Mouse (Mus musculus) forebrain, postnatal 0 days (tissue): ENCODE data around the gene Eef1a1. TPM values are rescaled to one million over a fixed set of nuclear protein-coding genes. Genes with fewer than 3 reads are reported as not detected.

Experiments
- ATAC-seq: fragments of 200-750 bp; cut with Nextera tagmentation; 2 replicates; pipeline ENCODE4 v1.8.0; 2017; ENCODE audit warnings: mild to moderate bottlenecking, moderate library complexity
- DNase-seq: peaks from one replicate; pipeline ENCODE4 v3.0.0-alpha.2; 2015
- H3K27ac ChIP-seq: fragments of 300-500 bp; sonication (generic); 2 replicates; pipeline ENCODE4 v1.5.1; 2014; ENCODE audit warnings: low read depth, mild to moderate bottlenecking, antibody characterized with exemption, low read length, moderate library complexity, mixed read lengths
- H3K27me3 ChIP-seq: fragments of 300-500 bp; sonication (generic); 2 replicates; pipeline ENCODE4 v1.6.1; 2014; ENCODE audit warnings: mild to moderate bottlenecking, low read length, mixed read lengths; ENCODE audit not compliant: insufficient read depth
- H3K36me3 ChIP-seq: fragments of 300-500 bp; sonication (generic); 2 replicates; pipeline ENCODE4 v1.6.1; 2014; ENCODE audit warnings: mild to moderate bottlenecking, moderate library complexity; ENCODE audit not compliant: insufficient read depth
- H3K4me1 ChIP-seq: fragments of 300-500 bp; sonication (generic); 2 replicates; pipeline ENCODE4 v1.6.1; 2014; ENCODE audit warnings: antibody characterized with exemption; ENCODE audit not compliant: insufficient read depth
- H3K4me2 ChIP-seq: fragments of 300-500 bp; sonication (generic); 2 replicates; pipeline ENCODE4 v1.6.1; 2014; ENCODE audit warnings: low read depth, mild to moderate bottlenecking, moderate library complexity
- H3K4me3 ChIP-seq: fragments of 300-500 bp; sonication (generic); 2 replicates; pipeline ENCODE4 v1.5.1; 2014; ENCODE audit warnings: low read depth, low read length, mixed read lengths
- H3K9ac ChIP-seq: fragments of 300-500 bp; sonication (generic); 2 replicates; pipeline ENCODE4 v1.6.1; 2014; ENCODE audit warnings: mild to moderate bottlenecking
- H3K9me3 ChIP-seq: fragments of 300-500 bp; sonication (generic); 2 replicates; pipeline ENCODE4 v1.6.1; 2016; ENCODE audit warnings: low read length
- CTCF ChIP-seq: sonication (generic); IDR thresholded peaks from 2 replicates; pipeline ENCODE4 v1.5.1; 2016; ENCODE audit warnings: antibody characterized with exemption, control low read depth, low read depth
- WGBS: fragments of 180-500 bp; shearing (Covaris S2); extraction: QIAGEN DNeasy Blood & Tissue Kit; methylation state at CpG from one replicate; pipeline ENCODE4 v1.1.7; 2014; 5-methylcytosine and 5-hydroxymethylcytosine counted together
- microRNA-seq, 2 experiments: library from miRNA; unstranded; fragments of <30 nt; microRNA quantifications; one replicate each; pipeline ENCODE4; 2016
- polyA plus RNA-seq: library from polyadenylated mRNA; unstranded; fragments of >200 nt; fragmentation: Nextera tagmentation; extraction: Ambion mirVana; gene quantifications from 2 replicates; pipeline ENCODE4 v1.2.1, GENCODE M21; 2015
- total RNA-seq: library from RNA; depleted of rRNA; stranded (reverse); fragments of >200 nt; gene quantifications from 2 replicates; pipeline ENCODE4 v1.2.3, GENCODE M21; 2014; rRNA removed

The Eef1a1 gene
- total and polyA plus RNA-seq, 2 experiments from 2014 or later = 2,982 to 9,311 TPM

DNA sequence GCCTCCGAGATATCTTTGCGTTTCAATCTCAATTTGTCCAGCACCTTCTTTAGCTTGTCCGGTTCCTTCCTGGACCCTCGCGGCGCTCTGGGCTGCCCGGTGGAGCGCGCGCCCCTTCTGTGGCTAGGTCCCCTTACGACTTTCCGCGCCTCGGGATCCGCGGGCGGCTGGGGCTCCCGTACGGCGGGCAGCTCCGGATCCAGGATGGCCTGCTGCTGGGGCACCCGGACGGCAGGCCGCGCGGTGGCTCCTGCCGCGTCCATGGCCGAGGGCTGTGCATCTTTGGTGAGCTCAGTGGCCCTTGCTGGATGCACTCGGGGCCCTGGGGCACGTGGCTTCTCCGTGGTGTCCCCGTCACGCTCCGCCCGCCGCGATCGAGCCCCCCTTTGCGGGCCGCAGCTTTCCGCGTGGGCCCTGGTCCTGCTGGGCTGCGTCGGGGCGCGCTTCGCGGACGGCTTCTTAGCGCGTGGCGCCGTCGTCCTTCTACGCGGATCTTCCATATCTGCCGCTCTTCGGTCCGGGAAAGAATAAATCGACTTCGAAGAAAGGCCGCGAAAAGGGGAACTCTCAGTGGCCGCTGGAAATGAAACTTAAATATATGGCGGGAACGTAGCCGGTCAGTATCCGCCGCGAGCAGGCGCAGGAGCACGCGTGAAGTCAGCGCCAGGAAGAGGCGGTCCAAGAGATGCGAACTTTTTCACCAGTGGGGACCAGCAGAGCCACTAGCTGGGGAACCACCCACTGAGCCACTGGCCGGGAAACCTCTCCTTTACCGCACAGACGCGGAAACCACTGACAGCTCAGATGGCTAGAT lies 46.2 kb downstream of the Eef1a1 start, which contains the start of gene Cgas:
Gene Cgas, minus strand, starts transcription at position 659 of the 814 bp plus-strand sequence.
- no peak within 1 kb of the TSS for H3K27ac ChIP-seq
- H3K4me1 ChIP-seq = 0 out of 2 replicates have a peak, but pooled peaks cover 3% of the 10 kb centered on the region
- peak within 1 kb of the TSS; percentile 28; the same call in 1 of the 2 replicates for H3K9ac ChIP-seq
- WGBS = 3% methylated on average over 81 of the region's 81 CpGs
- no peak for TF ChIP-seq CTCF
- H3K36me3 ChIP-seq = no peaks in the 10 kb centered on the region
- peak within 1 kb of the TSS; percentile 67 for H3K4me2 ChIP-seq
- peak; percentile 28 for DNase-seq
- peaks cover 60% of the 10 kb centered on the region for H3K27me3 ChIP-seq
- peak within 1 kb of the TSS; percentile 40 for H3K4me3 ChIP-seq
- ATAC-seq = peak; percentile 34
- no peaks in the 10 kb centered on the region for H3K9me3 ChIP-seq

DNA sequence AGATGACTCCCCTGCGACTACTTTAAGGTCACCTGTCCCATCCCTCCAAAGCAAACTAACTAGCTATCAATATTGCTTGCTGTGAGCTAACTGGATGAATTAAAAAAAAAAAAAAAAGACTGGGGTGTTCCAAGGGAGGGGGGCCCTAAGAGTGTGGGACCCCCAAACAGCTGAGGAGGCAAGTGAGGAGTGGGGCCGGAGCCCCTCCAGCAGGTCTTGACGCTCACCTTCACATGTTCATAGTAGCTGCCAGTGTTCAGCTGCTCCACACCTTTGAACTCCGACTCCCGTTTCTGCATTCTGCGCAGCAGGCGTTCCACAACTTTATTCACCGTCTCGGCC lies 46.7 kb downstream of the Eef1a1 start:
- ATAC-seq = no peak

DNA sequence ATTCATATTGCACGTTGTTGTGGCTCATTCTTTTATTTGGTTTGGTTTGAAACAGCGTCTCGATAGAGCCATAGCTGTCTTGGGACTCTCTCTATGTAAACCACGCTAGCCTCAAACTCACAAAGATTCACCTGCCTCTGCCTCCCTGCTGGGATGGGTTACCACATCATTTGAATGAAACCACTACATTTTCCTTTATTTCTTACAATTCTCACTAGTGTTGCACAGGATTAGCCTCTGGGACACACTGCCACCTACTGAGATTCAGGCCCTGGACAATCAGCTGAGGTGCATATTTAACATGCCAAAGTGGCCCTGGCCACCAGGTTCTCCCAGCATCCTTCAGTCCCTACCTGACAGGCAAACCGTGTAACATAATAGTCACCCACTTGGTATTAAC lies 49.5 kb downstream of the Eef1a1 start:
- no peak for TF ChIP-seq CTCF
- Histone ChIP-seq H3K27ac (no peak overlapping the region), H3K4me2 (no peak overlapping the region), H3K36me3 (no peaks in the 10 kb centered on the region), H3K4me3 (no peak overlapping the region), H3K27me3 (peaks cover 42% of the 10 kb centered on the region), H3K9me3 (no peaks in the 10 kb centered on the region), H3K4me1 (no peaks in the 10 kb centered on the region), H3K9ac (no peak overlapping the region)
- 66% methylated on average over 5 of the region's 5 CpGs for WGBS
- no peak for DNase-seq
- ATAC-seq = no peak

More for the DNA sequence above, 46.7 kb downstream of the Eef1a1 start:
- H3K4me2 ChIP-seq = peak overlapping the region; percentile 67
- H3K27ac ChIP-seq = no peak overlapping the region
- peaks cover 60% of the 10 kb centered on the region for H3K27me3 ChIP-seq
- WGBS = 3% methylated on average over 9 of the region's 9 CpGs
- H3K4me3 ChIP-seq = peak overlapping the region; percentile 40
- H3K4me1 ChIP-seq = no peaks in the 10 kb centered on the region
- no peak for TF ChIP-seq CTCF
- no peaks in the 10 kb centered on the region for H3K9me3 ChIP-seq
- no peaks in the 10 kb centered on the region for H3K36me3 ChIP-seq
- no peak for DNase-seq
- H3K9ac ChIP-seq = peak overlapping the region; percentile 28; the same call in 1 of the 2 replicates

DNA sequence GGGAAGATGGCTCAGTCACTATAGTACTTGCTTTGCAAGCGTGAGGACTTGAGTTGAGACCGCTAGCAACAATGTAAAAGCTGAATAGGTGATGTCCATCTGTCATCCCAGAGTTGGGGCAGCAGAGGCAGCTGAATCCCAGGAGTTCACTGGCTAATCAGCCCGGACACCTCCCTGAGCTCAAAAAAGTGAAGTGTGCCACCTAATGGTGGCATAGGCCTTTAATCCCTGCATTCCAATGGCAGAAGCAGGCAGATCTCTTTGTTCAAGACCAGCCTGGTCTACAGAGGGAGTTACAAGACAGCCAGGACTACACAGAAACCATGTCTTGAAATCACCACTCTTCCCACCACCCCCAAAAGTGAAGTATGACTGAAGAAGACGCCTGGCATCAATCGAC lies 56.5 kb downstream of the Eef1a1 start:
- H3K9ac ChIP-seq = no peak overlapping the region
- ATAC-seq (no peak), DNase-seq (no peak)
- WGBS = 86% methylated on average over 5 of the region's 5 CpGs
- no peak overlapping the region for H3K27ac ChIP-seq
- H3K27me3 ChIP-seq = no peaks in the 10 kb centered on the region
- H3K4me3 ChIP-seq = no peak overlapping the region
- H3K4me1 ChIP-seq = no peaks in the 10 kb centered on the region
- H3K9me3 ChIP-seq = no peaks in the 10 kb centered on the region
- TF ChIP-seq CTCF = no peak
- no peaks in the 10 kb centered on the region for H3K36me3 ChIP-seq
- H3K4me2 ChIP-seq = no peak overlapping the region

DNA sequence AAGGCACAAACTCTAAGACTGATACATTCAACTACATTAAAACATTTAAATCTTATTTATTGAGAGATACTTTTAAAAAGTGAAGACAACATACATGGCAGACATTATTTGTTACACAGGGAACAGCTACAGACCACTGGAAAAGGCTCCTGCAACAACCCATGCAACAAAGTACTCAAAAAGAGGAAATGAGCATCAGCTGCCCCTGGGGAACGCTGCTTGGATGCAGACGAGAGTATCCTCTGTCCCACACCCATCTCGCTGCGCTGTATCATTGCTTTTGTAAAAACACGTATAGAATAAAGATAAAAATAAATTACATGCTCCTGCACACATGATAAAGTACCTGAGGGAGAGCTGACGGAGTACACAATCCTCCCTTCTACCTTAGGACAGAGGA lies 58.5 kb downstream of the Eef1a1 start:
- DNase-seq (no peak), ATAC-seq (no peak)
- TF ChIP-seq CTCF = no peak
- H3K27ac ChIP-seq = no peak overlapping the region
- no peak overlapping the region for H3K4me2 ChIP-seq
- no peaks in the 10 kb centered on the region for H3K36me3 ChIP-seq
- H3K9ac ChIP-seq = no peak overlapping the region
- WGBS = 82% methylated on average over 6 of the region's 6 CpGs
- H3K4me3 ChIP-seq = no peak overlapping the region
- no peaks in the 10 kb centered on the region for H3K27me3 ChIP-seq
- H3K9me3 ChIP-seq = no peaks in the 10 kb centered on the region
- H3K4me1 ChIP-seq = no peaks in the 10 kb centered on the region

DNA sequence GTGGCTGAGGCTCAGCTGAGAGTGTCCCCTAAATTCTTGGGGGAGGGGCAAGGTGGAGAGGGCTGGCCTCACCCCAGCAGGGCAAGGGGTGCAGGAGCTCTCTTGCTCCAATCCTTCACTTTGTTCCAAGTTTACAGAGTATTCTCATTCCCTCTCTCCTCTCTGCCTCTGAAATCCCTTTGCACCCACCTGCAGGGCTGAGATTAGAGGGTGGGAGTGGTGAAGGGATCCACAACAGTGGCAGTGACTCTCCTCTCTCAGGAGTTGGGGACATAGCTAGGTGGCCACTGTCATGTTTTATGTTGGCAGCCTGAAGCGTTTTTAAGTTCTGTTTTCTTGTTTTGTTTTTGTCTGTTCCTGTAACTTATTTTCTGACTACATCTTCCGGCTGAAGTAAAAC lies 59.4 kb downstream of the Eef1a1 start:
- Histone ChIP-seq H3K36me3 (no peaks in the 10 kb centered on the region), H3K27ac (no peak overlapping the region), H3K9ac (no peak overlapping the region), H3K4me1 (no peaks in the 10 kb centered on the region), H3K4me2 (no peak overlapping the region), H3K9me3 (no peaks in the 10 kb centered on the region), H3K27me3 (no peaks in the 10 kb centered on the region), H3K4me3 (no peak overlapping the region)
- ATAC-seq (no peak), DNase-seq (no peak)
- TF ChIP-seq CTCF = no peak
- WGBS = 58% methylated on average over 2 of the region's 2 CpGs

DNA sequence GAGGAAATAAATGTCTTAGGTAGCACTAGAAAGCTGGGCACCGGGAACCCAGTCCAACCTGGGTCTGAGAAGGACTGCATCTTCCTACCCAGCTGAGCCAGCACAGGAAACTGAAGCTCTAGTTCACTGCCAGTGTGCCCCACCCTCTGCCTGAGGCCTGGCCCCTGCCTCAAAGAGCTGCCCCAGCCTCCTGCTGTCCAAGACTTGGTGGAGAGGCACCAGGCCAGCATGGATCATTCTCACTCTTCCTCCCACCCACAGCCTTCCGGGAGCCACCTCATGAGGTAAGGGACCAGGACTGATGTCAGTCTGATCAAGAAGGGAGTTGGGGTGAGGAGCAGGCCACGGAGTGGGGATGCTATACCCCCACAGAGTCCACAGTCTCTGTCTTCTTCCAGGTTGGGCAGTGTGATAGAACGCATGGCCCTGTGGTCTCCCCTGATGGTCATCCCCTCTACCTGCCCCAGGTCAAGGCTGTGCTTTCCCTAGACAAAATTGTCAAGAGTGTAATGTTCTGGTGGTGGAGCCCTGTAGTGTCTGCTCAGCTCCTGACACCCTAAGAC lies 60.0 kb downstream of the Eef1a1 start:
- Histone ChIP-seq H3K27ac (no peak overlapping the region), H3K9ac (no peak overlapping the region), H3K36me3 (no peaks in the 10 kb centered on the region), H3K9me3 (no peaks in the 10 kb centered on the region), H3K27me3 (no peaks in the 10 kb centered on the region), H3K4me2 (no peak overlapping the region), H3K4me1 (no peaks in the 10 kb centered on the region), H3K4me3 (no peak overlapping the region)
- 87% methylated on average over 4 of the region's 4 CpGs for WGBS
- DNase-seq = no peak
- no peak for TF ChIP-seq CTCF
- no peak for ATAC-seq

Small RNA genes within 50 kb of the gene (microRNA-seq; reads per million reads assigned to microRNA genes)
- 0 reads per million in 2 experiments for gene Gm26377

Other genes starting within 250 kb of the Eef1a1 start
- not detected in 2 replicates for gene Gm3776, start 232.0 kb downstream of the Eef1a1 start, total RNA-seq
- gene Gm3776, start 232.0 kb downstream of the Eef1a1 start, polyA plus RNA-seq = 0.23 TPM in 1 of 2 replicates, not detected in the other
- gene Gm10639, start 199.2 kb downstream of the Eef1a1 start, total RNA-seq = not detected in 2 replicates
- not detected in 2 replicates for gene Gm10639, start 199.2 kb downstream of the Eef1a1 start, polyA plus RNA-seq
- not detected in 2 replicates for gene Omt2a, start 174.4 kb downstream of the Eef1a1 start, total RNA-seq
- not detected in 2 replicates for gene Omt2a, start 174.4 kb downstream of the Eef1a1 start, polyA plus RNA-seq
- not detected in 2 replicates for gene Omt2b, start 161.6 kb downstream of the Eef1a1 start, total RNA-seq
- gene Omt2b, start 161.6 kb downstream of the Eef1a1 start, polyA plus RNA-seq = not detected in 2 replicates
- gene Gsta2, start 133.4 kb downstream of the Eef1a1 start, total RNA-seq = not detected in 2 replicates
- gene Gsta2, start 133.4 kb downstream of the Eef1a1 start, polyA plus RNA-seq = not detected in 2 replicates
- 2.2 and 3.3 TPM in 2 replicates for gene Dppa5a, start 121.0 kb downstream of the Eef1a1 start, total RNA-seq
- 4.9 and 6.9 TPM in 2 replicates for gene Dppa5a, start 121.0 kb downstream of the Eef1a1 start, polyA plus RNA-seq
- gene Ooep, start 110.4 kb downstream of the Eef1a1 start, total RNA-seq = 3.5 and 5.1 TPM in 2 replicates
- gene Ooep, start 110.4 kb downstream of the Eef1a1 start, polyA plus RNA-seq = 4.2 and 5.2 TPM in 2 replicates
- gene Ddx43, start 93.4 kb downstream of the Eef1a1 start, total RNA-seq = 0.33 and 0.85 TPM in 2 replicates
- 0.23 and 0.29 TPM in 2 replicates for gene Ddx43, start 93.4 kb downstream of the Eef1a1 start, polyA plus RNA-seq
- 0.85 and 0.90 TPM in 2 replicates for gene Cgas, start 45.9 kb downstream of the Eef1a1 start, total RNA-seq
- 0.33 and 0.47 TPM in 2 replicates for gene Cgas, start 45.9 kb downstream of the Eef1a1 start, polyA plus RNA-seq
- gene Mto1, start 40.9 kb downstream of the Eef1a1 start, total RNA-seq = 27.5 and 27.8 TPM in 2 replicates
- gene Mto1, start 40.9 kb downstream of the Eef1a1 start, polyA plus RNA-seq = 15.9 and 19.6 TPM in 2 replicates
- gene Gm17324, start 40.4 kb downstream of the Eef1a1 start, total RNA-seq = 1.2 and 1.7 TPM in 2 replicates
- gene Gm17324, start 40.4 kb downstream of the Eef1a1 start, polyA plus RNA-seq = 2.8 and 3.3 TPM in 2 replicates
- gene Slc17a5, start 98.9 kb upstream of the Eef1a1 start, total RNA-seq = 11.1 and 11.5 TPM in 2 replicates
- gene Slc17a5, start 98.9 kb upstream of the Eef1a1 start, polyA plus RNA-seq = 10.5 and 16.1 TPM in 2 replicates
- gene Cd109, start 126.4 kb upstream of the Eef1a1 start, total RNA-seq = 1.6 and 3.9 TPM in 2 replicates
- gene Cd109, start 126.4 kb upstream of the Eef1a1 start, polyA plus RNA-seq = 0.86 and 1.2 TPM in 2 replicates